Mouse (Mus musculus): Measurements from ENCODE around the gene Prkn. TPM values are rescaled to one million over a fixed set of nuclear protein-coding genes. Genes with fewer than 3 reads are reported as not detected.

The Prkn gene
- total RNA-seq, 2 experiments from 2014 or later, result 16.9 to 17.7 TPM

- DNase-seq (ENCODE audit: low spot score in 2 of 2), result no peak
Observed at GRCm38 (mm10) chr17:12032014-12032791, 1192.0 kb downstream of the Prkn start.

GRCm38 (mm10) chr17:12035386-12035785, 1195.2 kb downstream of the Prkn start:
- no peak for DNase-seq (ENCODE audit: low spot score in 2 of 2)

- DNase-seq (ENCODE audit: low spot score in 2 of 2), result peak; percentile 57 to 67
Observed at GRCm38 (mm10) chr17:12036205-12036604, 1196.0 kb downstream of the Prkn start.

DNA sequence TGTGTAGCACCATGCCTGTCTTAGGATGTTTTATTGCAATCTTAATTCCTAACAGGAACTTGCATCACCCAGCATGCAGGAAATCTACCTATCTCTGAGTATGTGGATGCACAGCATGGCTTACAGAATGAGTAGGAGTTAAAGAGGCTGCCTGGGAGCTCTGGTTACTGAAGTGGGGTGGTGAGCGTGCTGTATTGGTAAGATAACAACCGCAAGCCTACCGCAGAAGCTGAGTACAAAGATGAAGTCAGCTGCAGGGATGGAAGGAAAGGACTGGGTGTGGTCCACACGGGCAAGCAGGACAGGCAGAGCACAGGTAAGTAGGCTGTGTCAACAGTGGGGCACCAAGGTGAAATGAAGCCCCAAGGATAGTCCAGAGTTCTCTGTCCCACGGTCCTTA, 1196.9 kb downstream of the Prkn start:
- DNase-seq (ENCODE audit: low spot score in 2 of 2), result no peak

- no peak for DNase-seq (ENCODE audit: low spot score in 2 of 2)
Observed at GRCm38 (mm10) chr17:12037574-12037973, 1197.4 kb downstream of the Prkn start.

- no peak for DNase-seq (ENCODE audit: low spot score in 2 of 2)
Observed at GRCm38 (mm10) chr17:12038499-12038898, 1198.3 kb downstream of the Prkn start.

- DNase-seq (ENCODE audit: low spot score in 2 of 2), result peak; percentile 80 to 86
Observed at GRCm38 (mm10) chr17:12039188-12039587, 1199.0 kb downstream of the Prkn start.

DNA sequence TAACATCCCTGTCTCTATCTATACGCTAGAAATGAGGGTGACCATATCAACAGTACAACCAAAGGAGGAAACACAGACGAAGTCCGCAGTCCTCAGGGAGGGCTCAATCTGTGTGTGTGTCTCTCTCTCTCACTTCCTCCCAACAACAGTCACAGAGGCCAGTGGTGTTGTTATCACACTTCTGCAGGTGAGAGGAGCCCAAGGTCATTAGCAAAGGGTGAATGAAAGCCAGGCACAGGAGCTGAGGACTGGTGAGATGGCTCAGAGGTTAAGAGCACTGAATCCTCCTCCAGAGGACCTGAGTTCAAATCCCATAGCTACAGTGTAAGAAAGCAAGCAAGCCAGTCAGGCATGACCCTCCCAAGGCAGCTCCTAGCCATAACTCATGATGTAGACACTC, 1199.7 kb downstream of the Prkn start:
- no peak for DNase-seq (ENCODE audit: low spot score in 2 of 2)

DNA sequence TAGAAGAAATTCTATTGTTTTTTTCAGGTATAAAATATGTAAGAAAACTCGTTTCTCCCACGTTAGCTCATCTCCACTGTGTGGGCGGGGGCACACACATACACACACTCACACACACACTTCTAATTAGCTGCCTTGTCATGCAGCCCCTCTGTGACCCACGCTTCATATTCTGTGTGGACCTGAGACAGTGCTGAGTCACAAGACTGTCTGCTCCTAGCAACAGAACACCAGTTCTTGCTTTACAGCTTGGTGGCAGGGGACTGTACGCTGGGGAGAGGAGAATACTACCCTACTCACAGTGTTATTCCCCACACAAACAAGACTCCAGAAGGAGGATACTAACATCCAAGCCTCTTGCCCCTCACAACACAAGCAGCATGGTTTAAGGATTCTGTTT, 1200.4 kb downstream of the Prkn start:
- no peak for DNase-seq (ENCODE audit: low spot score in 2 of 2)

DNA sequence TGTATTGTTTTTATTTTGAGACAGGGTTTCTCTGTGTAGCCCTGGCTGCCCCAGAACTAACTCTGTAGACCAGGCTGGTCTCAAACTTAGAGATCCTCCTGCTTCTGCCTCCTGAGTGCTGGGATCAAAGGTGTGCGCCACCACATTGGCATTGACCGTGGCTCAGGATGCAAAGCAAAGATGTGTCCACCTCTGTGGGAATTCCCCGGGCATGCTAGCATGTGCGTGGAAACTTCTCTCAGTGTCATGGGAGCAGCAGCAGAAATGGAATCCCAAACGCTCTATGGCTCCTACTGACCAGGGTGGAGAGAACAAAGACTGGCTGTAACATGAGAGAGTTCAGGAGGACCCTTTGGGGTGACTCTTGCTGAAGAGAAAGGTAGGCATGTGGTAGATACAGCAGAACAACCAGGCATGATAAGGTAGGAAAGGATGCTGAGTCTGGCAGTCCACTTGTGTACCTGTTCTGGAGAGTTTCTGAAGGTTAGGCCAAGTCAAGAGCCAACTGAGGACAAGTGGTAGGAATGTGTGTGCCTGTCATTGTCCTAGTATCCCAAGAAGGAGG, 1201.0 kb downstream of the Prkn start:
- no peak for DNase-seq (ENCODE audit: low spot score in 2 of 2)

- DNase-seq (ENCODE audit: low spot score in 2 of 2), result no peak
Observed at GRCm38 (mm10) chr17:12042561-12043256, 1202.5 kb downstream of the Prkn start.

- no peak for DNase-seq (ENCODE audit: low spot score in 2 of 2)
Observed at GRCm38 (mm10) chr17:12044222-12044621, 1204.0 kb downstream of the Prkn start.

- peak; percentile 32 to 70 for DNase-seq (ENCODE audit: low spot score in 2 of 2)
Observed at GRCm38 (mm10) chr17:12045861-12046273, 1205.7 kb downstream of the Prkn start.

DNA sequence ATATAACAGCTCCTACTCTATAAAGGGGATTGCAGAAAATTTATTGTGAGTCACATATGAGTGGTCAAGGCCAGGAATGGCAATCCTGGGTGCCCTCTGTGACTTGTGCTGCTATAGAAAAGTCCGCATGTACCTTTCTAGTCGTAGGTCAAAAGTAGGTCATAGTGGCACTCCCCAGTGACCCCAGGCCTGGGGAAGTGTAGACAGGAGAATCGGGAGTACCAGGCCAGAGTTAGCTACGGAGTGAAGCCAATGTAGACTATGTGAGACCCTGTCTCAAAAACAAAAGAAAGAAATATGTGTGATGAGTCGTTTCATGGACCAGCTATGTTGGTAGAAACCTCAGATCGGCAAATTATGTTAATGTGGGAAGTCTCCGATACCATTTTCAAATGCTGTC, 1206.8 kb downstream of the Prkn start:
- no peak for DNase-seq (ENCODE audit: low spot score in 2 of 2)

GRCm38 (mm10) chr17:12047523-12047922, 1207.3 kb downstream of the Prkn start:
- no peak for DNase-seq (ENCODE audit: low spot score in 2 of 2)

GRCm38 (mm10) chr17:12048695-12049490, 1208.7 kb downstream of the Prkn start:
- no peak for DNase-seq (ENCODE audit: low spot score in 2 of 2)

- no peak for DNase-seq (ENCODE audit: low spot score in 2 of 2)
Observed at GRCm38 (mm10) chr17:12050261-12050660, 1210.1 kb downstream of the Prkn start.

DNA sequence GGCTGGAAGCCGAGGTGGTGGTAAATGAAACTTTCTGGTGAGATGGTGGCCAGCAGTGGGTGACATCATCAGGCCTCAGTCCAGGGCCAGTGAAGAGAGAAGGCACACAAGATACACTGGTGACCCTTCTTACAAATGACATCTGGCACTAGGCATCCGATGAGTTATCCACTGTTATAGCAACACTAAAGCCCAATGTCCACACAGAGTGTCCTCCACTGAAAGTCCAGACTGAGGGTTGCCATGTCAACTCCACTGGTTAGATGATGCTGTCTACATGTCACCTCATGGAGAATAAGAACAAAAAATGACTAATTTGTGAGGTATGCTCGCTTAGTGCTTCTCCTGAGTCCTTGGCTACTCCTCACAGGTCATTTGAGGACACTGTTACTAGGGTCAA, 1210.8 kb downstream of the Prkn start:
- no peak for DNase-seq (ENCODE audit: low spot score in 2 of 2)

DNA sequence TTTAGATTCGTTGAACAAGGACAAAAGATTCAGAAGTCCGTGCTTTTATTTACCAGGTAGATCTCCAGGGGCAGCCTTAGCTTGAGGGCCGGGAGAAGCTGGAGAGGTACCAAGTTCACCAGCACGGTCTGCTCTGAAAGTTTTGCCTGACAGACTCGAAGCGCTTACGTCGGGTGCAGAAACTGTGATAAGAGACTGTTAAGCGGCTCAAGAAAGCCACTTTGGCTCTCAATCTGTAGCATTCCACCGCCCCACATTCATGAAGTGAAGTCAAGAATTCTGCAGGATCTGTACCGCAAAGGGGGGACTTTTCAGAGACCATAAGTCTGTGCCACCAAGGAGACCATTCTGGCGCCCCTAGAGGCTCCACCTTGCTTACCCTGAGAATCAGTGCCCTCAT, 1212.5 kb downstream of the Prkn start:
- no peak for DNase-seq (ENCODE audit: low spot score in 2 of 2)

- no peak for DNase-seq (ENCODE audit: low spot score in 2 of 2)
Observed at GRCm38 (mm10) chr17:12059041-12059440, 1218.9 kb downstream of the Prkn start.

- DNase-seq (ENCODE audit: low spot score in 2 of 2), result no peak
Observed at GRCm38 (mm10) chr17:12061381-12061780, 1221.2 kb downstream of the Prkn start.
